Mouse (Mus musculus): ENCODE data around the gene Krt75. TPM values are rescaled to one million over a fixed set of nuclear protein-coding genes. Genes with fewer than 3 reads are reported as not detected.
A peak's percentile ranks its signal among the peaks of the same experiment; 100 is the strongest.

Krt75 gene
- total and polyA plus RNA-seq, 2 experiments from 2014 or later: 0.09 to 0.10 TPM

DNA sequence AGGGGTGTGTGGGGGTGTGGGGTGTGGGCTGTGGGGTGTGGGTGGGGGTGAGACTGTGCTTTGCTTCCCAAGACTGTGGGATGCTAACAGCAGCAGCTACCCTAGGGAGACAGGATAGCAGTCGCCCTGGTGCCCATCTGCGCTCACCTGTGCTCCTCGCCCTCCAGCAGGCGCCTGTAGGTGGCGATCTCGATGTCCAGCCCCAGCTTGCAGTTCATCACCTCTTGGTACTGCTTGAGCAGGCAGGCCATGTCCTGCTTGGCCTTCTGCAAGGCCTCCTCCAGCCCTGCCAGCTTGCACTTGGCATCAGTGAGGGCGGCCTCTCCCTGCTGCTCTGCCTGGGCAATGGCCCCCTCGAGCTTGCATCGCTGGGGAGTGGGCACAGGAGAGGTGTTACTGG is 31.2 kb downstream of the Krt75 start:
- Histone ChIP-seq H3K4me1 (ENCODE audit: insufficient read depth, low read length) (no peaks in the 10 kb centered on the region), H3K27me3 (ENCODE audit: insufficient read depth, low read length) (no peaks in the 10 kb centered on the region), H3K4me2 (ENCODE audit: low read depth, low read length) (no peak overlapping the region), H3K36me3 (ENCODE audit: insufficient read depth, low read length) (no peaks in the 10 kb centered on the region), H3K4me3 (ENCODE audit: low read length) (no peak overlapping the region), H3K9me3 (ENCODE audit: low read length) (no peaks in the 10 kb centered on the region), H3K27ac (no peak overlapping the region), H3K9ac (replicated peaks; ENCODE audit: low read length) (no peak overlapping the region)
- no peak for DNase-seq (ENCODE audit: low spot score)
- 67% methylated on average over 9 of the region's 9 CpGs for WGBS
- ATAC-seq: no peak
- peak; percentile 16; the same call in 1 of the 2 replicates for TF ChIP-seq CTCF (IDR thresholded peaks at IDR 0.05; ENCODE audit: low read depth)

DNA sequence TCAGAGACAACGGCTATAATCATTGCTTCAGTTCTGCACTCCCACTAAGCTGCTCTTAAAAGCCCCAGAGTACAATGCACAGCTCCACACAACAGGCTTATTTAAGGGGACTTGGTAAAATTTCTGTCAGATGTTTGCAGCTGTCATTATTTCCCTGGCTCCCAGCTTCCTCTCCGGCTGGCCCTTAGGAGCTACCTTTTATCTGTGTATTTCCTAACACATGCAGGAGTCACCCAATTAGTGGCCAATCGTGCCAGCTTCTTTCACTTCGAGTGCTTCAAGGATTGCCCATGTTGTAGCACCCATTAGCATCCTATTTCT is 35.2 kb downstream of the Krt75 start:
- no peak overlapping the region for H3K4me3 ChIP-seq (ENCODE audit: low read length)
- ATAC-seq (no peak), DNase-seq (ENCODE audit: low spot score) (no peak)
- 70% methylated on average over 4 of the region's 4 CpGs for WGBS
- no peak overlapping the region for H3K4me2 ChIP-seq (ENCODE audit: low read depth, low read length)
- no peaks in the 10 kb centered on the region for H3K27me3 ChIP-seq (ENCODE audit: insufficient read depth, low read length)
- TF ChIP-seq CTCF (IDR thresholded peaks at IDR 0.05; ENCODE audit: low read depth): no peak
- no peaks in the 10 kb centered on the region for H3K4me1 ChIP-seq (ENCODE audit: insufficient read depth, low read length)
- H3K9ac ChIP-seq (replicated peaks; ENCODE audit: low read length): no peak overlapping the region
- no peaks in the 10 kb centered on the region for H3K9me3 ChIP-seq (ENCODE audit: low read length)
- H3K27ac ChIP-seq: no peak overlapping the region
- H3K36me3 ChIP-seq (ENCODE audit: insufficient read depth, low read length): no peaks in the 10 kb centered on the region

DNA sequence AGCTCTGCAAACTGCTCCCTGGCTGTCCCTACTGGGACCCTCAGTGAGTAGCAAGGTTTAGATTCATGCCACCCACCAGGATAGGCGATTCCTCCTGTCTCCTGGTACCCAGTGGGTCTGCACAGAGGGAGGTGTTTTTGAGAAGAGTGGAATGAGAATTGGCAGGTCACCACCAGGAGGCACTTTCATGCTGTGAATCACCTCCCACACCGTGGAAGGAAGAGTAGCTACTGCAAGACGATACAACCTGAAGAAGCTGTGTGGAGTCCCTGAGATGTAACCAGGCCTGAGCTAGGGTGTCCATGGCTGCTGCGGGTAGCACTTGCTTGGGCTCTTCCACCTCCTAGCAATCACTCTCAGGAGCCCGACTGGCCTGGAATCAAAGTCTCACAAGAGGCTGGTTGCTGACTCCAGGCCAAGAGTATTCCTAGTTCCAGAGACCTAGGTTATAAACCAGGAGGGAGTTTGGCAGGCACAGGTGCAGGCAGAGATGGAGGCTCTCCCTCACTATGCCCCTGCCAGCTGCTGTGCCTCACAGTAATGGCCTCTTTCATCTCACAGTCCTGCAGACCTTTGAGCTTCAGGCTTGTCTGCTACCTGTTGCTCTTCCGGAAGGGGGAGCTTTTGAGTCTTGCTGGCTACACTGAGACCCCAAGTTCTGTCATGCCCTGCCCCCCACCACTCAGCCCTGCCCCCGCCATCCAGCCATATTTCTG is 35.7 kb downstream of the Krt75 start:
- Histone ChIP-seq H3K4me2 (ENCODE audit: low read depth, low read length) (no peak overlapping the region), H3K9ac (replicated peaks; ENCODE audit: low read length) (no peak overlapping the region), H3K9me3 (ENCODE audit: low read length) (no peaks in the 10 kb centered on the region), H3K4me3 (ENCODE audit: low read length) (no peak overlapping the region), H3K4me1 (ENCODE audit: insufficient read depth, low read length) (no peaks in the 10 kb centered on the region), H3K27me3 (ENCODE audit: insufficient read depth, low read length) (no peaks in the 10 kb centered on the region), H3K27ac (no peak overlapping the region), H3K36me3 (ENCODE audit: insufficient read depth, low read length) (no peaks in the 10 kb centered on the region)
- DNase-seq (ENCODE audit: low spot score) (no peak), ATAC-seq (no peak)
- peak; percentile 24 for TF ChIP-seq CTCF (IDR thresholded peaks at IDR 0.05; ENCODE audit: low read depth)
- 42% methylated on average over 7 of the region's 7 CpGs for WGBS

DNA sequence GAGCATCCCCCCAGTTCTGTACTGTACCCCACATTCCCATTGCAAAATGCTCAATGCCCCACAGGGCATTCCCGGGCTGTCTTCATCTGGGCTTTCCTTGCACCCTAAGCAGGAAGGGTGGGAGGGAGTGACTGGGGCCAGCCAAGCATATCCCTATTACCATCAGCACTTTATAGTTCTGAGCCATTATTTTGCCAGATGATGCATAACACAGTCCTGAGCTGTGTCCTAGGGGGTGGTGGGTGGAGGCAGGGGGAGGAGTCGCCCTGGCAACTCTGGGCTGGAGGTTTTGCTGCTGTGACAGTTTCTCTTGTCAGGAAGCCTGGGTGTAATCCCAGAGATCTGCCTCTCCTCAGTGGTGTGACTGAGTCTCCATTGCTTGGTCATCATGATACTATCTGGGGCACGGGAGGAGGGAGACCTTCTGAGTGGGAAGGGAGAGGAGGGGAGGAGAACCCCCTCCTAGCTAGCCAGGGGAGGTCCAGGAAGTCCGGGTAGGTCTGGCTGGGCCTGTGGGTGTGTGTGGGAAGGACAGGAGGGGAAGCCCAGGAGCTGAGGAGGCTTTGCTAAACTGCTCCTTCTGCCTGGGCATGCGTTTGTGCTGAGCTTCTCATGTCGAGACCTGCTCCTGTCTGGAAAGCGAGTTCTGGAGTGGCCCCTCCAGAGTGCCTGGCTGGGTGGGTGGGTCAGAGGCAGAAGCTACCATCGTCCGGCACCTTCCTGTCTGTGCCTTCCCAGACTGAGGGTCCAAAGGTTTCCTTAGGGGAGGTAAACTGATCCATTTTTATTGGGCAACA is 37.5 kb downstream of the Krt75 start:
- Histone ChIP-seq H3K36me3 (ENCODE audit: insufficient read depth, low read length) (no peaks in the 10 kb centered on the region), H3K4me3 (ENCODE audit: low read length) (no peak overlapping the region), H3K27me3 (ENCODE audit: insufficient read depth, low read length) (no peaks in the 10 kb centered on the region), H3K9me3 (ENCODE audit: low read length) (no peaks in the 10 kb centered on the region), H3K9ac (replicated peaks; ENCODE audit: low read length) (no peak overlapping the region), H3K4me2 (ENCODE audit: low read depth, low read length) (no peak overlapping the region), H3K27ac (no peak overlapping the region), H3K4me1 (ENCODE audit: insufficient read depth, low read length) (no peaks in the 10 kb centered on the region)
- no peak for TF ChIP-seq CTCF (IDR thresholded peaks at IDR 0.05; ENCODE audit: low read depth)
- ATAC-seq: no peak
- 62% methylated on average over 9 of the region's 9 CpGs for WGBS
- no peak for DNase-seq (ENCODE audit: low spot score)

DNA sequence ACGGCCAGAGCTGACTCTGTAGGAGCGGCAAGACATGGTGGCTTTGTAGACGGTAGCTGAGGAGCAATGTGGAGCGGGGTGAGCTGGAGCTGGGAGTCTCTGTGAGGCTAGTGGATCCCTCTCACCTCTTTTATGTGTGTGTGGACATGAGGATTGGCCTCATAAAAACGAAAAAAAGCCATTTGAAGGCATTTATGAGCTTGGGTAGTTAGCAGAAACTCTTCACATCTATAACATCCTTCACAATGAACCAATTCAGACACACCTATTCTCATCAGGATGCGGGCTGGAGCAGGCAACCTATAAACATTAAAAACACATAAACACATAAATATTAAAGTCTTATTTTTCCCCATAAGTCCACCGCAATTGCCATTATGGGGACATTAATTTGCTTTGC is 41.0 kb downstream of the Krt75 start, which contains the start of gene Krt84:
Krt84 (minus strand) TSS at position 101 of the 400 bp plus-strand sequence.
- Histone ChIP-seq H3K4me1 (ENCODE audit: insufficient read depth, low read length) (no peaks in the 10 kb centered on the region), H3K36me3 (ENCODE audit: insufficient read depth, low read length) (no peaks in the 10 kb centered on the region), H3K9ac (replicated peaks; ENCODE audit: low read length) (no peak within 1 kb of the TSS), H3K9me3 (ENCODE audit: low read length) (no peaks in the 10 kb centered on the region), H3K4me2 (ENCODE audit: low read depth, low read length) (no peak within 1 kb of the TSS), H3K27ac (no peak within 1 kb of the TSS), H3K4me3 (ENCODE audit: low read length) (no peak within 1 kb of the TSS), H3K27me3 (ENCODE audit: insufficient read depth, low read length) (no peaks in the 10 kb centered on the region)
- ATAC-seq: no peak
- no peak for TF ChIP-seq CTCF (IDR thresholded peaks at IDR 0.05; ENCODE audit: low read depth)
- no peak for DNase-seq (ENCODE audit: low spot score)
- WGBS: 88% methylated on average over 7 of the region's 7 CpGs

DNA sequence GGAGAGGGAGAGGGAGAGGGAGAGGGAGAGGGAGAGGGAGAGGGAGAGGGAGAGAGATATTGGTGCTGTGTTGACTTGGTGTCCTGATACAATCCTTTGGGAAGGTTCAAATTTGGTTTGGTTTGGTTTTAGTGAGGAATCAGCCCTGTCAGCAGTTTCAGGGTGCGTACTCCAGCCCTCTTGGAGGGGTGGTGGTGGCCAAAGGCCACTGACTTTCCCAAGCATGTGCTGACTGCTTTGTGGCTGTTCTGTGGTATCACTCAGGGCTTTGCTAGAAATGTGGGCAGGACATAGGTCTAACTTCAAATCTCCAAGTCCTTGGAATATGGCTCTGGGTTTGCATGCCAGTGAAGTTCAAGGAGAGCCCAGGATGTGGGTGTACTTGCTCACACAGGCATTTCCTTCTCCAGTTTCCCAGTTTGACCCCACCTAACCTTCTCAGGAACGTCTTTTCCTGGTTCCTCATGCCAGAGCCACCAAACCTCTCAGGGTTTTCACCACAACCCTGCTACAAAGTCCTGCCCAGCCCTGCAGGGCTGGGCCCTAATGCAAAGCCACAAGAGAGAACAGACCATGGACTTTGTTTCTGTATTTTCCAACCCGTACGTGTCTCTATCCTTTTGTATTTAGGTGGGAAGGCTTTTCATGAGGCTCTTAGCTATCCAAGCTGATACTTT is 51.0 kb downstream of the Krt75 start:
- Histone ChIP-seq H3K4me3 (ENCODE audit: low read length) (no peak overlapping the region), H3K36me3 (ENCODE audit: insufficient read depth, low read length) (no peaks in the 10 kb centered on the region), H3K27ac (no peak overlapping the region), H3K4me1 (ENCODE audit: insufficient read depth, low read length) (no peaks in the 10 kb centered on the region), H3K9ac (replicated peaks; ENCODE audit: low read length) (no peak overlapping the region), H3K27me3 (ENCODE audit: insufficient read depth, low read length) (no peaks in the 10 kb centered on the region; the same call in 1 of the 2 replicates), H3K4me2 (ENCODE audit: low read depth, low read length) (no peak overlapping the region), H3K9me3 (ENCODE audit: low read length) (no peaks in the 10 kb centered on the region)
- no peak for ATAC-seq
- 82% methylated on average over 4 of the region's 4 CpGs for WGBS
- no peak for TF ChIP-seq CTCF (IDR thresholded peaks at IDR 0.05; ENCODE audit: low read depth)
- DNase-seq (ENCODE audit: low spot score): no peak

Data from hindbrain, postnatal 0 days (tissue).